Mouse (Mus musculus): Measurements from ENCODE around the gene Tgm4. TPM values are rescaled to one million over a fixed set of nuclear protein-coding genes. Genes with fewer than 3 reads are reported as not detected.

Tgm4 gene
- total RNA-seq, 4 experiments from 2014 or later: not detected

DNA sequence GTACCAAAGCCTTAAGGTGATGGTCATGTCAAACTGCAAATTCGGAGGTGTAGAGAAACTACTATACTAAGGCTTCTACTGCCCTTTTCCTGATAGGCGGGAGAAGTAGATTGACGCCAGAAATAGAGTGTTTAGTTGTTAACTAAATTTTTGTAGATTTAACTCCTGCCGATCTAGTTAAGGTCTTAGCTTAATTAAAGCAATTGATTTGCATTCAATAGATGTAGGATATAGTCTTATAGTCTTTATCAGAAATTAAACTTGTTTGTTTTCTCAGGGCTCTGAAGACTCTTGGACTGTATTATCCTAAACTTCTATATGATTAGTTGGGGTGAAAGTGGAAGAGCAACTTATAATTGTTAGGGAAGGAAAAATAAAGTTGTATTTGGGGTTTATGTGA is 72.7 kb downstream of the Tgm4 start:
- DNase-seq (ENCODE audit: low spot score): no peak

DNA sequence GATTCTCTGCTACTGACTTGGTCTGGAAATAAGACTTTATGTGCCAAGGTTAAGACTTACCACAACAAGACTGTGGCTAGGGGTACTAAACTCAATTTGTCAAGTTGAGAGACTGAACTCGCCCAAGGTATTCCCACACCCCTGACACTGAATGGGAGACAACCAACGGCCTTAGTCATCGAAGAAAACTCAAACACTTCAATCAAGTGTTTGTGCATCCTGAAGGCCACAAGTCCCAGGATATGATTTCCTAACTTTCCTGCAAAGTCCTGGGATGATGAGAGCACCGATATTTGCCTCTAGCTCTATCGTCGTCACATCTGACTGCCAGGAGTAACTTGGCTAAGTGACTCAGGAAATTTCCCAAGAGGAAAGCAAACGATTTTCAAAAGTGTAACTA is 74.7 kb downstream of the Tgm4 start:
- DNase-seq (ENCODE audit: low spot score): no peak

DNA sequence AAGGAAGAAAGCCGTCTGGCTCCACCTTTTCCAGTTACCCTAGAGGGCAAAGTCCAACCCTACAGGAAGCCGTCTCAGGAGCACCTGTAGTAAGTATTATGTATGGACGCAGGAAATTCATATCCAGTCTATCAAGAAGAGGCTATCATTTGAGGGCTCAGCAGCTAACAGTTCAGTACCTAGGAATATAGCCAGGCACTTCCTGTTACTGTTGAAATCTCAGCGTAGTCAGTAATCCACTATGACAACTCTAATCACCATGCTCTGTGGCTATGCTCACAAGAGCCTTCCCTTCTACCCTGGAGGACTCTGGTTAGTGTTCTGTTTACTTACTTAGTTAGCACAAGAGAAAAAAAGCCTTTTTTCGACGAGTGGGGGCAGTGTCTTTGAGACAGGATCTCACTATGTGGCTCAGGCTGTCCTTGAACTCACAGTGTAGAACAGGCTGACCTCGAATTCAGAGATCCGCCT is 77.3 kb downstream of the Tgm4 start:
- no peak for DNase-seq (ENCODE audit: low spot score)

DNA sequence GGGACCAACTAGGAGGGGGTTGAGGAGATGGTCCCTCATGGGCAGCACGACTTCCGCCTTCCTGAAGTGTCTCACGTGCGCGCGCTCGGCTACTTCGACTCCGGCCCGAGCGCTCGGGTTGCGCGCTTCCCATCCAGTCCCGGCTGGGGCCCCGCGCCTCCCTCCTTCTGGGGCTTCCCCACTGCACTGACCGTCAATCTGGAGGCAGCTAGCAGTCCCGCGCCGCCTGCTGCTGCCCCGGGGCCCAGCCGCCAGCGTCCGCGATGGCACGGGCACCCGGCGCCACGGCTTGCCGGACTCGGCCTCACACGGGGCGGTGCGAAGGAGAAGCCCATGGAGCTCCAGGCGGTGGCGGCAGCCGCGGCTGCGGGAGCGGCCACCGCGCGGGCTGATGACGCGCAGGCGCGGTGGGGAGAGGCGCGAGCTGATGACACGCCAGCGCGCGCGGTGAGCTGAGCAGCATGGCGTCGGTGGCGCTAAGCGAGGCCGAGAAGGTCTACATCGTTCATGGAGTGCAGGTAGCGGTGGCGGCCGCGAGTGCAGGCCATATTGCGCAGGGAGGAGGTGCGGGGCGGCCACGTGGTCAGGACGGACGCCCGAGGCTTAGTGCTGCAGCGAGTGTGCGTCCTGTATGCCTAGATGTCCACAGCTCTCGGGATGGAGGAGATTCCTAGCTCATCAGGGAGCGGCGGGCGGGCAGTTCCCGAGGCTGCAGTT is 78.4 kb downstream of the Tgm4 start, which contains the start of the genes Zdhhc3 and Exosc7:
Gene Zdhhc3, minus strand, starts transcription at position 401 of the 717 bp plus-strand sequence.
Gene Exosc7, plus strand, starts transcription at position 411 of the 717 bp plus-strand sequence.
- peak; percentile 75 for DNase-seq (ENCODE audit: low spot score)

DNA sequence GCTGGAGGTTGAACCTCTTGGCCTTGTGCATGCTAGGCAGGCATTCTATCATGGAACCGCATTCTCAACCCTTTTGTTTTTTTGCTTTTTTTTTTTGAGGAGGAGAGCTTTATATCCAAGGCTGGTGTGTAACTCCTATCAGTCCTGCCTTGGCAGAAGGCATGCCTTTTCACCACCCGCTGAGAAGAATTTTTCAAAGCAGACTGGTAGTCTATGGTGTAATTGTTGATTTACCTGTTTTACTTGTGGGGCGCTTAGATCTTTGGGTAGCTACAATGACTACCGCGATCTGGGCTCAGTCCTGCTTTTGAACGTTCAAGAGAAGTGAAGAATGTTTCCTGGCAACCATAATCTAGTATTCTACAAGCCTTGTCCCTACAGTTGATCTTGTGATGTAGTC is 79.4 kb downstream of the Tgm4 start:
- no peak for DNase-seq (ENCODE audit: low spot score)

DNA sequence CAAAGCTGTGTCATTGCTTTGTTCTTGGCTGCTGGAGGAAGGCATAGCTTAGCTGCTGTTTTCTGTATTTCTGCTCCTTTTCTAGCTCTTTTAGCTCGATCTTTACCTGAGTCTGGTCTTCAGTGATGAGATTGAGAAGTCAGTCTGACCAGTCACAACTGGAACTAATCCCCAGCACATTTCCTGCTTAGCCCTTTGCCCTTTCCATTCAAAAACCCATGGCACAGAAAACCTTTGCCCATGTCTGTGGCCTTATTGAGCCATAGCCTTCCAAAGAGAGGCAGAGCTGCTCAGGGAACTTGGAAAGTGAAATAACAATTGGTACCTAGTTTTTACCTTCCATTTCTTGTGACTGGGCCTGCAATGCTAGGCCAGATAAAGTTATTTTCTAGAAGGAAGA is 81.0 kb downstream of the Tgm4 start:
- no peak for DNase-seq (ENCODE audit: low spot score)

Other genes with a start within 250 kb of the Tgm4 start
- 10 to 100 TPM; 45.2 to 50.8 (median 46.9) TPM for gene Tcaim, start 229.2 kb upstream of the Tgm4 start, total RNA-seq (2022)
- not detected for gene Gm35549, start 190.7 kb upstream of the Tgm4 start, total RNA-seq (2022)
- gene Zfp445, start 168.7 kb upstream of the Tgm4 start, total RNA-seq (2022): 10 to 100 TPM; 66.2 to 94.7 (median 75.8) TPM
- gene Zkscan7, start 149.0 kb upstream of the Tgm4 start, total RNA-seq (2022): 1 to 10 TPM; 4.1 to 7.8 (median 6.6) TPM
- gene Zfp105, start 111.7 kb upstream of the Tgm4 start, total RNA-seq (2022): 1 to 10 TPM; 1.0 to 2.3 (median 1.5) TPM
- 10 to 100 TPM; 13.0 to 20.4 (median 16.6) TPM for gene 1110059G10Rik, start 83.7 kb upstream of the Tgm4 start, total RNA-seq (2022)
- gene Kif15, start 83.7 kb upstream of the Tgm4 start, total RNA-seq (2022): under 1 TPM in 3 of 4 experiments, not detected in 1; 0.09 to 0.40 (median 0.24) TPM
- gene Tmem42, start 13.4 kb upstream of the Tgm4 start, total RNA-seq (2022): 10 to 100 TPM; 11.0 to 14.5 (median 13.6) TPM
- 10 to 100 TPM; 39.8 to 46.0 (median 43.6) TPM for gene Zdhhc3, start 78.5 kb downstream of the Tgm4 start, total RNA-seq (2022)
- gene Exosc7, start 78.5 kb downstream of the Tgm4 start, total RNA-seq (2022): 10 to 100 TPM; 25.0 to 27.2 (median 27.0) TPM
- 10 to 100 TPM; 37.7 to 48.5 (median 38.6) TPM for gene Clec3b, start 116.2 kb downstream of the Tgm4 start, total RNA-seq (2022)
- gene Cdcp1, start 181.3 kb downstream of the Tgm4 start, total RNA-seq (2022): under 1 TPM; 0.11 to 0.28 (median 0.20) TPM
- gene Tmem158, start 226.0 kb downstream of the Tgm4 start, total RNA-seq (2022): 1 to 10 TPM; 3.8 to 5.3 (median 4.5) TPM

Measured in heart, adult 8-10 months (tissue).